Mouse (Mus musculus) lung, postnatal 0 days (tissue): Measurements from ENCODE around the gene Gm20696.

Experiments used
- CTCF ChIP-seq: IDR thresholded peaks from 2 replicates; pipeline ENCODE4 v1.5.1; 2016; ENCODE audit warnings: antibody characterized with exemption, mild to moderate bottlenecking
- EP300 ChIP-seq: IDR thresholded peaks from 2 replicates; pipeline ENCODE4 v1.6.1; 2016; ENCODE audit warnings: antibody characterized with exemption, mild to moderate bottlenecking, control low read depth

- TF ChIP-seq CTCF (no peak), EP300 (no peak)
These were observed 424.8 kb downstream of the Gm20696 start for GRCm38 (mm10) chr6:99241625-99242395.
